Mouse (Mus musculus): ENCODE measurements around the gene Abhd8.

Gene Abhd8

GRCm38 (mm10) chr8:71463188-71464033, at the start of gene Abhd8:
Abhd8 (minus strand) TSS chr8:71463655.
- DNase-seq: peak; percentile 98

GRCm38 (mm10) chr8:71511644-71512043, 48.2 kb upstream of the Abhd8 start, which contains the start of gene Plvap:
Plvap (minus strand) TSS chr8:71511752.
- DNase-seq: peak; percentile 64

GRCm38 (mm10) chr8:71509316-71509715, 45.9 kb upstream of the Abhd8 start:
- no peak for DNase-seq

GRCm38 (mm10) chr8:71507589-71508104, 44.2 kb upstream of the Abhd8 start:
- peak; percentile 91 for DNase-seq

- DNase-seq: no peak
Observed at GRCm38 (mm10) chr8:71505979-71506378, 42.5 kb upstream of the Abhd8 start.

GRCm38 (mm10) chr8:71505326-71505725, 41.9 kb upstream of the Abhd8 start:
- no peak for DNase-seq

GRCm38 (mm10) chr8:71504349-71504748, 40.9 kb upstream of the Abhd8 start:
- no peak for DNase-seq

- DNase-seq: peak; percentile 82
Observed at GRCm38 (mm10) chr8:71498816-71499690, 35.6 kb upstream of the Abhd8 start.

- peak; percentile 68 for DNase-seq
Observed at GRCm38 (mm10) chr8:71497881-71498501, 34.5 kb upstream of the Abhd8 start.

- no peak for DNase-seq
Observed at GRCm38 (mm10) chr8:71497077-71497645, 33.7 kb upstream of the Abhd8 start.

- peak; percentile 98 for DNase-seq
Observed at GRCm38 (mm10) chr8:71496481-71496880, 33.0 kb upstream of the Abhd8 start.

- DNase-seq: peak; percentile 61
Observed at GRCm38 (mm10) chr8:71495811-71496210, 32.4 kb upstream of the Abhd8 start.

GRCm38 (mm10) chr8:71495039-71495438, 31.6 kb upstream of the Abhd8 start:
- peak; percentile 95 for DNase-seq

GRCm38 (mm10) chr8:71488454-71488853, 25.0 kb upstream of the Abhd8 start:
- DNase-seq: peak; percentile 89

- peak; percentile 90 for DNase-seq
Observed at GRCm38 (mm10) chr8:71487691-71488445, 24.4 kb upstream of the Abhd8 start, which contains the start of gene Gtpbp3. Gtpbp3 (plus strand) TSS chr8:71488103.

- DNase-seq: no peak
Observed at GRCm38 (mm10) chr8:71486136-71486529, 22.7 kb upstream of the Abhd8 start.

GRCm38 (mm10) chr8:71485142-71486135, 22.0 kb upstream of the Abhd8 start, which contains the start of gene Ano8:
Ano8 (minus strand) TSS chr8:71485963.
- peak; percentile 91 for DNase-seq

GRCm38 (mm10) chr8:71484736-71485135, 21.3 kb upstream of the Abhd8 start:
- no peak for DNase-seq

GRCm38 (mm10) chr8:71483932-71484331, 20.5 kb upstream of the Abhd8 start:
- DNase-seq: peak; percentile 85

GRCm38 (mm10) chr8:71478943-71479342, 15.5 kb upstream of the Abhd8 start:
- no peak for DNase-seq
